Mouse (Mus musculus): ENCODE measurements around the gene Flt3. TPM values are rescaled to one million over a fixed set of nuclear protein-coding genes. Genes with fewer than 3 reads are reported as not detected.

The Flt3 gene
- polyA plus RNA-seq, 1 experiment: 6.9 TPM

DNA sequence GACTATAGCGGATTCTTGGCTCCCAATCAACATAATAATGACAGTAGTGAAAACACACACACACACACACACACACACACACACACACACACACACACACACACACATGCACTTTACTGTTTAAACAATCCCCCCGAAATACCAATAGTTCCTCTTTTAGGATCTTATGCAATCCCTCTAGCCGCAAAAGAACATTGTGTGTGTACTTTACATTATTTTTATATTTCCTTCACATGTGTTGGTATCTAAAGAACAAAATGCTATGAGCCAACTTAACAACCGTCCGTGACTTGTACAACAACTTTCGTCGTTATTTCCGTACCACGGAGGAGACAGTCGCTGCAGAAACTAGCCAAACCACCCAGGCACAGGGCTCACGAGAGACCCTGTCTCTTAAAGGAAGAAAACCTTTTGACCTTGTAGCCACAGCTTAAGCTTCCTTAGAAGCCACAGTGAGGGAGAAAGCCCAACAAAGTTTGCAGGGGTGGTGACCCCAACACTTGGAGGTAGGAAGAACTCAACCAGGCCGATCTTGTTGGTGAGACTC lies 7.5 kb downstream of the Flt3 start:
- Histone ChIP-seq H3K4me3 (ENCODE audit: insufficient read depth, low read length) (no peak overlapping the region), H3K27ac (ENCODE audit: insufficient read depth, low read length) (no peak overlapping the region), H3K4me1 (ENCODE audit: control insufficient read depth, insufficient read depth, low read length) (peaks cover 1% of the 10 kb centered on the region; the same call in 1 of the 2 replicates)
- TF ChIP-seq POLR2A (IDR thresholded peaks at IDR 0.05; ENCODE audit: extremely low read depth, insufficient read depth, low read length) (no peak), CTCF (IDR thresholded peaks at IDR 0.05; ENCODE audit: extremely low read depth, insufficient read depth, low read length) (no peak)

- TF ChIP-seq CTCF (IDR thresholded peaks at IDR 0.05; ENCODE audit: extremely low read depth, insufficient read depth, low read length) (no peak), POLR2A (IDR thresholded peaks at IDR 0.05; ENCODE audit: extremely low read depth, insufficient read depth, low read length) (no peak)
These were observed 9.5 kb downstream of the Flt3 start for GRCm38 (mm10) chr5:147390772-147391171.

DNA sequence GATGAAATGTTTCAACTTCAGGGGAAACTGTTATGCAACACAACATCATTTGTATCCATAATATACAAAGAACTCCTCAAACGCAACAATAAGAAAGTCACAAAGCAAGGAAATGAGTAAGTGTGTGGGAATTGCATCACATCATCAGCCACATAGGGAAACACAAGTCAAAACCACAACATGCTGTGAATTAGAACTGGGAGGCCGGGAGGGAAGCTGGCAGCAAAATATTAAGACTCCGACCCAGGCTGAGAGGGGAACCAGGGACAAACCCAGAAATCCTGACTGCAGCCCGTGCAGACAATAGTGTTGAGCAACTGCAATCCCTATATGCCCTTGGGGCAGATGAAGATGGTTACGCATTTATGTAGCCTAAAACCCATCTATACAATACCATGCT lies 11.2 kb downstream of the Flt3 start:
- Histone ChIP-seq H3K4me3 (ENCODE audit: insufficient read depth, low read length) (no peak overlapping the region), H3K27ac (ENCODE audit: insufficient read depth, low read length) (no peak overlapping the region), H3K4me1 (ENCODE audit: control insufficient read depth, insufficient read depth, low read length) (peaks cover 1% of the 10 kb centered on the region; the same call in 1 of the 2 replicates)
- TF ChIP-seq CTCF (IDR thresholded peaks at IDR 0.05; ENCODE audit: extremely low read depth, insufficient read depth, low read length): no peak
- TF ChIP-seq POLR2A (IDR thresholded peaks at IDR 0.05; ENCODE audit: extremely low read depth, insufficient read depth, low read length): no peak

More at GRCm38 (mm10) chr5:147390772-147391171, 9.5 kb downstream of the Flt3 start:
- H3K4me3 ChIP-seq (ENCODE audit: insufficient read depth, low read length): no peak overlapping the region
- peaks cover 1% of the 10 kb centered on the region; the same call in 1 of the 2 replicates for H3K4me1 ChIP-seq (ENCODE audit: control insufficient read depth, insufficient read depth, low read length)
- no peak overlapping the region for H3K27ac ChIP-seq (ENCODE audit: insufficient read depth, low read length)

GRCm38 (mm10) chr5:147388376-147389008 lies 11.8 kb downstream of the Flt3 start:
- H3K4me3 ChIP-seq (ENCODE audit: insufficient read depth, low read length): no peak overlapping the region
- TF ChIP-seq POLR2A (IDR thresholded peaks at IDR 0.05; ENCODE audit: extremely low read depth, insufficient read depth, low read length) (no peak), CTCF (IDR thresholded peaks at IDR 0.05; ENCODE audit: extremely low read depth, insufficient read depth, low read length) (no peak)
- H3K4me1 ChIP-seq (ENCODE audit: control insufficient read depth, insufficient read depth, low read length): peaks cover 1% of the 10 kb centered on the region; the same call in 1 of the 2 replicates
- no peak overlapping the region for H3K27ac ChIP-seq (ENCODE audit: insufficient read depth, low read length)

GRCm38 (mm10) chr5:147386865-147387264 lies 13.4 kb downstream of the Flt3 start:
- Histone ChIP-seq H3K4me1 (ENCODE audit: control insufficient read depth, insufficient read depth, low read length) (peaks cover 1% of the 10 kb centered on the region; the same call in 1 of the 2 replicates), H3K27ac (ENCODE audit: insufficient read depth, low read length) (no peak overlapping the region), H3K4me3 (ENCODE audit: insufficient read depth, low read length) (no peak overlapping the region)
- no peak for TF ChIP-seq POLR2A (IDR thresholded peaks at IDR 0.05; ENCODE audit: extremely low read depth, insufficient read depth, low read length)
- no peak for TF ChIP-seq CTCF (IDR thresholded peaks at IDR 0.05; ENCODE audit: extremely low read depth, insufficient read depth, low read length)

- H3K27ac ChIP-seq (ENCODE audit: insufficient read depth, low read length): no peak overlapping the region
- TF ChIP-seq CTCF (IDR thresholded peaks at IDR 0.05; ENCODE audit: extremely low read depth, insufficient read depth, low read length) (no peak), POLR2A (IDR thresholded peaks at IDR 0.05; ENCODE audit: extremely low read depth, insufficient read depth, low read length) (no peak)
These were observed 18.9 kb downstream of the Flt3 start for GRCm38 (mm10) chr5:147381396-147381795.

DNA sequence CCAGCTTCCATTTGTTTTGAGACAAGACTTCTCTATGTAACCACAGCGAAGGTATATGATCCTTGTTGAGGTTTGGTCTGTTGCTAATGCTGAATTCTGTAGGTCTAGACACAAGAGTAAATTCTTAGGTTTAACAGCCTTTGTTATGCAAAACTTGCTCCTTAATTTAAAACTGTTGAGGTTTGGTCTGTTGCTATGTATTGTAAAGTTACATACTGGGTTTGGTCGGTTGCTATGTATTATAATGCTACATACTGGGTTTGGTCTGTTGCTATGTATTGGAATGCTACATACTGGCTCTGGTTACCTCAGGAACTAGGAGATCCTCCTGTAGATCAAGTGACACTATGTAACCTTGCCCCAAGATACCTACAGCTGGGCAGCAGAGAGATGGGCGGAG lies 20.8 kb downstream of the Flt3 start:
- H3K27ac ChIP-seq (ENCODE audit: insufficient read depth, low read length): no peak overlapping the region
- H3K4me3 ChIP-seq (ENCODE audit: insufficient read depth, low read length): no peak overlapping the region
- no peak for TF ChIP-seq POLR2A (IDR thresholded peaks at IDR 0.05; ENCODE audit: extremely low read depth, insufficient read depth, low read length)
- no peak for TF ChIP-seq CTCF (IDR thresholded peaks at IDR 0.05; ENCODE audit: extremely low read depth, insufficient read depth, low read length)
- H3K4me1 ChIP-seq (ENCODE audit: control insufficient read depth, insufficient read depth, low read length): no peaks in the 10 kb centered on the region

More at GRCm38 (mm10) chr5:147381396-147381795, 18.9 kb downstream of the Flt3 start:
- H3K4me1 ChIP-seq (ENCODE audit: control insufficient read depth, insufficient read depth, low read length): no peaks in the 10 kb centered on the region
- H3K4me3 ChIP-seq (ENCODE audit: insufficient read depth, low read length): no peak overlapping the region

DNA sequence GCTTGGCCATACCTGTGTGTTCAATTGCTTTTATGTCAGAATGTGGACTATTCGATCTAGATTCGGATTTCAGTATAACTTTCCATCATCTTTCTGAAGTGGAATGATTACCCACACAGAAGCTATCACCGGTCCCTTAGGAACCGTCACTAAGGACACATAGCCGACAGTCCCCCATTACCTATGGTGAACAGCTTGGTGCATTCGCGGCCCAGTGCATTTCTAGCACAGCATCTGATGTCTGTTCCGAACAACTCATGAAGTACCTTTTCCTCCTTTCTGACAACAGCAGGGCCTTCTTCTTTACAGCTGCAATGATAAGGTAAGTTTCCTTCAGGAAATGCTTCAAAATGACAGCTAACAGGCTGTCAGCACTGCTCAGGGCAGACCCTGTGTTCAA lies 30.0 kb downstream of the Flt3 start:
- no peak overlapping the region for H3K27ac ChIP-seq (ENCODE audit: insufficient read depth, low read length)
- no peak for TF ChIP-seq POLR2A (IDR thresholded peaks at IDR 0.05; ENCODE audit: extremely low read depth, insufficient read depth, low read length)
- TF ChIP-seq CTCF (IDR thresholded peaks at IDR 0.05; ENCODE audit: extremely low read depth, insufficient read depth, low read length): no peak
- no peaks in the 10 kb centered on the region; the same call in 1 of the 2 replicates for H3K4me1 ChIP-seq (ENCODE audit: control insufficient read depth, insufficient read depth, low read length)
- H3K4me3 ChIP-seq (ENCODE audit: insufficient read depth, low read length): no peak overlapping the region

DNA sequence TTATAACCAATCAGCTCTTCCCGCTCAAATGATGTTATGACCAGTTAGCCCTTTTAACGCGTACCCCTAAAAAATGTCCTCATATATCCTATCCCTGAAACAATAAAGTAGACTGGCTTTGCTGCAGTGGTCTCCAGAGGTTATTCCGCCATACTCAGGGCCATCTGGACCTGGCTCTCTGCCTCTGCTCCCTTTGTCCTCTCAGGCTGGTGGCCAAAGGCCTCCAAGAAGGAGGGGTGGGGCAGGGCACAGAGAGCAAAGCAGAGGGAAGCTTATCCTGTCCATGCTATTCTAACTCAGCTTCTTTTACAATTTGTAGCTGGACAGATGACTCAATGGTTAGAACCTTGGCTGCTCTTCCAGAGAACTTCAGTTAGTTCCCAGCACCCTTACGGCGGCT lies 32.1 kb downstream of the Flt3 start:
- TF ChIP-seq CTCF (IDR thresholded peaks at IDR 0.05; ENCODE audit: extremely low read depth, insufficient read depth, low read length): no peak
- TF ChIP-seq POLR2A (IDR thresholded peaks at IDR 0.05; ENCODE audit: extremely low read depth, insufficient read depth, low read length): no peak
- no peak overlapping the region for H3K27ac ChIP-seq (ENCODE audit: insufficient read depth, low read length)
- no peak overlapping the region for H3K4me3 ChIP-seq (ENCODE audit: insufficient read depth, low read length)
- H3K4me1 ChIP-seq (ENCODE audit: control insufficient read depth, insufficient read depth, low read length): no peaks in the 10 kb centered on the region; the same call in 1 of the 2 replicates

All from cortical plate, adult 2 months (tissue).